Mouse (Mus musculus) T-helper 17 cell (primary cell): Measurements from ENCODE around the gene Eef1akmt4.

Source experiments
- in situ Hi-C, 2 experiments: fragments of 300-600 bp; cut with MboI, MseI; formaldehyde crosslinking; loops; 1 replicate in 1 of 2; 2 replicates in 1 of 2; pipeline ENCODE4 v1.15.1; 2025; ENCODE audit warnings: high pct_unique_total_duplicates in 2 of 2

Eef1akmt4 gene

GRCm38 (mm10) chr16:20621991-20622685, 10.7 kb downstream of the Eef1akmt4 start:
- in situ Hi-C loops, result no loop called here

- in situ Hi-C loops, result no loop called here
Observed at GRCm38 (mm10) chr16:20623211-20623610, 11.8 kb downstream of the Eef1akmt4 start.

GRCm38 (mm10) chr16:20628871-20629391, 17.5 kb downstream of the Eef1akmt4 start:
- in situ Hi-C loops, result no loop called here

- in situ Hi-C loops, result no loop called here
Observed at GRCm38 (mm10) chr16:20629731-20630634, 18.6 kb downstream of the Eef1akmt4 start, which contains the start of gene Ece2. TSS of gene Ece2 (plus strand) at chr16:20629828.

GRCm38 (mm10) chr16:20637410-20637809, 26.0 kb downstream of the Eef1akmt4 start:
- in situ Hi-C loops, result no loop called here

GRCm38 (mm10) chr16:20638367-20638766, 27.0 kb downstream of the Eef1akmt4 start:
- in situ Hi-C loops, result no loop called here

GRCm38 (mm10) chr16:20642161-20642560, 30.8 kb downstream of the Eef1akmt4 start:
- in situ Hi-C loops, result no loop called here

- in situ Hi-C loops, result no loop called here
Observed at GRCm38 (mm10) chr16:20643911-20644310, 32.5 kb downstream of the Eef1akmt4 start.

GRCm38 (mm10) chr16:20651076-20651946, 39.9 kb downstream of the Eef1akmt4 start, which contains the start of gene Psmd2:
TSS of gene Psmd2 (plus strand) at chr16:20651652.
- in situ Hi-C loops, result loop anchor here in 1 of 2 experiments (5.0 to 25.0 kb wide), 2 partner anchors 34 to 689 kb away; no protein-coding TSS in a partner anchor

GRCm38 (mm10) chr16:20651947-20652310, 40.5 kb downstream of the Eef1akmt4 start:
- in situ Hi-C loops, result loop anchor here in 1 of 2 experiments (5.0 to 25.0 kb wide), 2 partner anchors 35 to 690 kb away; no protein-coding TSS in a partner anchor

- in situ Hi-C loops, result loop anchor here in 1 of 2 experiments (5.0 to 25.0 kb wide), 2 partner anchors 36 to 691 kb away; no protein-coding TSS in a partner anchor
Observed at GRCm38 (mm10) chr16:20653315-20653714, 41.9 kb downstream of the Eef1akmt4 start.

- in situ Hi-C loops, result loop anchor here in 1 of 2 experiments (25.0 kb wide), 1 partner anchor 695 kb away; no protein-coding TSS in a partner anchor
Observed at GRCm38 (mm10) chr16:20657661-20658060, 46.3 kb downstream of the Eef1akmt4 start.

- in situ Hi-C loops, result loop anchor here in 1 of 2 experiments (25.0 kb wide), 1 partner anchor 706 kb away; no protein-coding TSS in a partner anchor
Observed at GRCm38 (mm10) chr16:20668013-20668412, 56.6 kb downstream of the Eef1akmt4 start, which contains the start of gene Eif4g1. TSS of gene Eif4g1 (plus strand) at chr16:20668313.
